Mouse (Mus musculus) right cerebral cortex, adult 2 months (tissue): ENCODE measurements around the gene Dnm1.
A peak's percentile ranks its signal among the peaks of the same experiment; 100 is the strongest.

Experiments used
- DNase-seq, 2 experiments: peaks; one replicate each; pipeline ENCODE4 v3.0.0; 2021 to 2022; ENCODE audit warnings: low spot score in 2 of 2

Gene Dnm1

DNA sequence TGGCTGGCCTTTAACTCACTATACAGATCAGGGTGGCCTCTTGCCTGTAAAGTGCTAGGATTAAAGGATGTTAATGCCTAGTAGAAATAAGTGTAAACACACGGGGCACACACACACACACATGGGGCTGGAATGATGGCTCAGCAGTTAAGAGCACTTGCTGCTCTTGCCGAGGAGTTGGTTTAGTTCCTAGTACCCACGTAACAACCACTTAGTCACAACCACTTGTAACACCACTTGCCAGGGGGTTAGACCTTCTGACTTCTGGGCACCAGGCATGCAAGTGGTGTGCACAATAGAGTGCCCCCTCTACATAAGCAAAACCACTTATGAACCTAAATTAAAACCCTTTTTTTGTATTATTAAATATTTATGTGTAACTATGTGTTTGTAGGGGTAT lies 69.2 kb downstream of the Dnm1 start:
- DNase-seq, result no peak

DNA sequence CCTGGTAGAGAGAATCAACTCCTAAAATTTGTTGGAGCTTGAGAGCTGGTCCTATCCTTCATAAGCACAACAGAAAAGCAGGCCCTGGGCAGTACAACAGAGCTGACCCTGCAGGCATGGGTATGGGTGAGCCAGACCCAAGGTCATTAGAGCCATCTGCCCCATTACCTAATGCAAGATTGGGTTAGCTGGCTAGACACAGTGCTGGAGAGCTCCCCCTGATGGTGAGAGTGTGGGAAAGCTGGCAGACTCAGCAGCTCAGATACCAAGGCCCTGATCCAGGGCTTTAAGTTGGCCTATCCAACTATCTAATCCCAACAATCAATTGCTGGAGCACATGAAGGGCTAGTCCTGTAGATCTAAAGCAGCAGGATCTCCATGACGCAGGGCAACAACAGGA lies 70.4 kb downstream of the Dnm1 start:
- DNase-seq, result peak; percentile 42 to 55

DNA sequence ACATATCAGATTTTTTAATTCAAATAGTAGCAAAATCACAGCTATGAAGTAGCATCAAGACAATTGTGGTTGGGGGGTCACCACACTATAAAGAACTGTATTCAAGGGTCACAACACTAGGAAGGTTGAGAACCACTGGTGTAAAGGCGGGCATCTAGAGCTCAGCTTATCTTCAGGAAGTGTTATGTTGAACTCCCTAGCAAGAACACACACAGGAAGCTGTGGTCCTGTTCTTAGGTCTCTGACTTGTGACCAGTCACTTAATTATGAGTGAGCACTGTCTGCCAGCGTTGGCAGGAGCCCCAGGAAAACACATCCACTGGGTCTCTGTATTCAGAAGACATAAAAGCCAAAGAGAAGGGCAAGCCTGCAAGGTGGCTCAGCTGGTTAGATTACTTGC lies 70.8 kb downstream of the Dnm1 start:
- DNase-seq, result no peak

GRCm38 (mm10) chr2:32275823-32276222 lies 77.3 kb downstream of the Dnm1 start:
- DNase-seq, result no peak

DNA sequence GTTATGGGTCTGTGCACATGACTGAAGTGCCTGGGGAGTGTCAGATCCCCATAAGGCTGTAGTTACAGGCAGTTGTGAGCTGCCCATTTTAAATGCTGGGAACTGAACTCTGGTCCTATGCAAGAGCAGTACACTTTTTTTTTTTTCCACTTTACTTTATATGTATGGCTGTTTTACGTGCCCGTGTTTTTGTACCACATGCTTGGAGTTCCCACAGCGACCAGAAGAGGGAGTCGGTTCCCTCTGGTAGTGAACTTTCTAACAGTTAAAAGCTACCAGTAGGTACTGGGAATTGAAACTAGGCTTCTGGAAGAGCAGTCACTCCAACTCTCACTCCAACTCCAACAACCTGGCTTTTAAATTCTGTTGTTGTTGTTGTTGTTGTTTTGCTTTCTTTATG lies 92.5 kb downstream of the Dnm1 start:
- DNase-seq, result peak; percentile 27 to 31

GRCm38 (mm10) chr2:32259657-32260417 lies 93.3 kb downstream of the Dnm1 start, which contains the start of gene Uck1:
Gene Uck1, minus strand, starts transcription at chr2:32260159.
- DNase-seq, result peak; percentile 88 to 91

GRCm38 (mm10) chr2:32258887-32259533 lies 94.1 kb downstream of the Dnm1 start:
- DNase-seq, result no peak
